Mouse (Mus musculus) embryonic fibroblast, embryonic 13.5 days (primary cell): ENCODE results near the gene Il31ra. TPM values are rescaled to one million over a fixed set of nuclear protein-coding genes. Genes with fewer than 3 reads are reported as not detected.

Experiments
- H3K27ac ChIP-seq: 2 replicates; pipeline ENCODE4 v1.5.1; 2012; ENCODE audit warnings: low read length, control low read depth, inconsistent platforms; ENCODE audit not compliant: insufficient read depth
- H3K4me1 ChIP-seq: 2 replicates; pipeline ENCODE4 v1.6.1; 2011; ENCODE audit warnings: low read length; ENCODE audit not compliant: control insufficient read depth, insufficient read depth
- H3K4me3 ChIP-seq: 2 replicates; pipeline ENCODE4 v1.5.1; 2011; ENCODE audit warnings: mild to moderate bottlenecking, control low read depth, low read length; ENCODE audit not compliant: insufficient read depth
- CTCF ChIP-seq: IDR thresholded peaks from 2 replicates; pipeline ENCODE4 v1.5.1; 2011; ENCODE audit warnings: mild to moderate bottlenecking, control low read depth, low read length, moderate library complexity, borderline replicate concordance; ENCODE audit not compliant: insufficient read depth
- POLR2A ChIP-seq: IDR thresholded peaks from 2 replicates; pipeline ENCODE4 v1.6.1; 2011; ENCODE audit warnings: low read depth, mild to moderate bottlenecking, control low read depth, low read length, moderate library complexity
- polyA plus RNA-seq: library from polyadenylated mRNA; stranded (reverse); fragments of >200 nt; gene quantifications from 2 replicates; pipeline ENCODE4 v1.2.4, GENCODE M21; 2011; ENCODE audit warnings: low read depth; ENCODE audit not compliant: missing spikeins, insufficient read length

Il31ra gene
- polyA plus RNA-seq, 1 experiment = 2.3 TPM

DNA sequence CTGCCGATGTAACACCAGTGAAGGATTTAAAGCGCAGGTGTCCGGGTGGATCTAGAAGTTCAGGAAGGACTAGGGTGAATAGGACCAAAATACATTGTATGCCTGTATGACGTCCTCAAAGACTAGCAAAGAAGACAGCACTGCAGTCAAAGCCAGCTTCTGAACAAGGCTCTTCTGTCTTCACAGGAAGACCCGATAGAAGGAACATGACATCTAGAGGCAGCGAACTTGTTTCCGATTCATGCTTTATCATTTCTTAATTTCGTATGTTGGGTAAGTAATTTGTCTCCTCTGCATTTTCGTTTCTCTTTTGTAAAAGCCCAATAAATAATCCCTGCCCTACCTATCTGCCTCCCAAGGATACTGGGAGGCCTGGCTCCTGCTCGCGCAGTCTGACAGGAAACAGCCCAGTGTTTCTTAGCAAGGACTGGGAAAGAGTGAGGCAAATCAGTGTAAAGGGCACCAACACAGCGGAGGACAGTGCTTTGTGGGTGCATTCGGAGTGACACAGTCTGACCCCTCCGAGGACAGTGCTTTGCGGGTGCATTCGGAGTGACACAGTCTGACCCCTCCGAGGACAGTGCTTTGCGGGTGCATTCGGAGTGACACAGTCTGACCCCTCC lies 121.6 kb downstream of the Il31ra start:
- TF ChIP-seq POLR2A (no peak), CTCF (no peak)
- Histone ChIP-seq H3K4me1 (0 out of 2 replicates have a peak, but pooled peaks cover 2% of the 10 kb centered on the region), H3K27ac (no peak overlapping the region), H3K4me3 (no peak overlapping the region)

DNA sequence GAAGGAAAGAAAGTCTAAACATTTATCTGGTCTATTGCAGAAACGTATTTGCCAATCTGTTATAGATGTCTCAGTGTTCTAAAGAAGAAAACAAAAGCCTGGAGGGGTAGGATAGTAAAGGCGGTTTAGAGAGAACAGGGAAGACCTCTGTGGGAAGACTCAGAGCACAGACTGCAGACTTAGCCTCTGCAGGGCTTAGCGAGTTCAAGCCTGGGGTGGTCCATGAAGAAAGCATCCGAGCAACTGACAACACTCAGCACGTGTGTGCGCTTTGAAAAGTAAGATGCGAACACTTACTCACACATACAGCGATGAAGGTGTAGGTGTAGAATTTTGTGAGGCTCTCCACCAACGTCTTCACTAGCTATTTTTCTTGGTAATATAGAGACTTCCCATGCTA lies 123.0 kb downstream of the Il31ra start:
- TF ChIP-seq CTCF (no peak), POLR2A (no peak)
- no peak overlapping the region for H3K4me3 ChIP-seq

More for the DNA sequence above, 123.0 kb downstream of the Il31ra start:
- H3K27ac ChIP-seq = no peak overlapping the region
- H3K4me1 ChIP-seq = 0 out of 2 replicates have a peak, but pooled peaks cover 2% of the 10 kb centered on the region

Other genes with a start within 250 kb of the Il31ra start
- gene Il6st, start 130.3 kb downstream of the Il31ra start, polyA plus RNA-seq = 363 and 515 TPM in 2 replicates
- gene Ddx4, start 58.1 kb upstream of the Il31ra start, polyA plus RNA-seq = 0.23 and 0.49 TPM in 2 replicates
- gene Slc38a9, start 66.4 kb upstream of the Il31ra start, polyA plus RNA-seq = 10.2 and 11.5 TPM in 2 replicates
- 175 and 205 TPM in 2 replicates for gene Plpp1, start 206.4 kb upstream of the Il31ra start, polyA plus RNA-seq